Mouse (Mus musculus) kidney, embryonic 14.5 days (tissue): Measurements from ENCODE around the gene Tmem170. TPM values are rescaled to one million over a fixed set of nuclear protein-coding genes. Genes with fewer than 3 reads are reported as not detected.

Experiments used
- ATAC-seq: fragments of 200-750 bp; cut with Nextera tagmentation; 2 replicates; pipeline ENCODE4 v1.8.0; 2017; ENCODE audit warnings: moderate number of reproducible peaks, mild to moderate bottlenecking, moderate TSS enrichment, moderate library complexity; ENCODE audit not compliant: low FRiP score, low TSS enrichment
- H3K27ac ChIP-seq: fragments of 300-500 bp; sonication (generic); 2 replicates; pipeline ENCODE4 v1.5.1; 2014; ENCODE audit warnings: low read depth, mild to moderate bottlenecking, low read length, moderate library complexity, mixed read lengths
- H3K27me3 ChIP-seq: fragments of 300-500 bp; sonication (generic); 2 replicates; pipeline ENCODE4 v1.6.1; 2014; ENCODE audit warnings: mild to moderate bottlenecking, low read length; ENCODE audit not compliant: control insufficient read depth, insufficient read depth
- H3K36me3 ChIP-seq: fragments of 300-500 bp; sonication (generic); 2 replicates; pipeline ENCODE4 v1.6.1; 2014; ENCODE audit warnings: low read length, mixed read lengths; ENCODE audit not compliant: control insufficient read depth, insufficient read depth
- H3K4me1 ChIP-seq: fragments of 300-500 bp; sonication (generic); 2 replicates; pipeline ENCODE4 v1.6.1; 2014; ENCODE audit warnings: low read length, mixed read lengths; ENCODE audit not compliant: control insufficient read depth, insufficient read depth
- H3K4me2 ChIP-seq: fragments of 300-500 bp; sonication (generic); replicated peaks from 2 replicates; pipeline ENCODE4 v1.6.1; 2014; ENCODE audit warnings: low read depth, mild to moderate bottlenecking, low read length
- H3K4me3 ChIP-seq: fragments of 300-500 bp; sonication (generic); 2 replicates; pipeline ENCODE4 v1.5.1; 2014; ENCODE audit warnings: mild to moderate bottlenecking, low read length
- H3K9ac ChIP-seq: fragments of 300-500 bp; sonication (generic); 2 replicates; pipeline ENCODE4 v1.6.1; 2014; ENCODE audit warnings: low read depth, mild to moderate bottlenecking, low read length, moderate library complexity
- H3K9me3 ChIP-seq: fragments of 300-500 bp; sonication (generic); 2 replicates; pipeline ENCODE4 v1.6.1; 2016; ENCODE audit warnings: low read length; ENCODE audit not compliant: control insufficient read depth
- WGBS: fragments of 180-500 bp; shearing (Covaris S2); extraction: QIAGEN DNeasy Blood & Tissue Kit; methylation state at CpG from one replicate; pipeline ENCODE4 v1.1.7; 2014; 5-methylcytosine and 5-hydroxymethylcytosine counted together
- polyA plus RNA-seq: library from polyadenylated mRNA; unstranded; fragments of >200 nt; fragmentation: Nextera tagmentation; extraction: Ambion mirVana; gene quantifications from 2 replicates; pipeline ENCODE4 v1.2.1, GENCODE M21; 2014

The Tmem170 gene
- 10.6 and 11.7 TPM in 2 replicates for polyA plus RNA-seq

DNA sequence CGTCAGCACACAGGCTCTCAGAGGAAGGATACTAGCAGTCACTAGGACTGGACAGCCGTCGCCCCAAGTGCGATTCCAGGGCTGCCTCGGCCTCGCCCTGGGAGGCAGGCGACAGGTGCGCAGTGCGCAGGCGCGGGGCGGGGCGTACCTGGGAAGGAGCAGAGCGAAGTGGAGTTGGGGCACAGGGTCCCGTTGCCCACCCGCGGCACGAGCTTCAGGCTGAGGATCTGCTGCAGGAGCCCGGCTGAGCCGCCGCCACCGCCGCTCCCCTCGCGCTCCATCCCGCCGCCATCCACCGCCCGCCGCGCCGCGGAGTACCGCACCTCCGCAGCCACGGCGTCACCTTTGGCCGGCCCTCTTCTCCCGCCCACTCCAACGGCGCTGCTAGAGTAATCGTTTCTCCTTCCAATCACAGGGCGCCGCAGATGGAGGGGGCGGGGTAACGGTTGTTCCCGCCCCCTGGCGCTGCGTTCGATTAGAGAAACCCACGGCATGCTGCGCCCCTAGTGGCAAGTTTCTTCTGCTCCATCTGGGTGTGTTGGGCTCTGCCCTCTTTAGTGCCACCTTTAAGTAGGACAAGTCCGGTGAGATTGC, at the start of gene Tmem170:
TSS of gene Tmem170 (minus strand) at position 396 of the 594 bp plus-strand sequence.
- Histone ChIP-seq H3K9me3 (no peaks in the 10 kb centered on the region), H3K4me2 (peak within 1 kb of the TSS; percentile 54), H3K4me1 (no peaks in the 10 kb centered on the region), H3K27me3 (no peaks in the 10 kb centered on the region), H3K4me3 (peak within 1 kb of the TSS; percentile 76), H3K27ac (peak within 1 kb of the TSS; percentile 79), H3K36me3 (no peaks in the 10 kb centered on the region), H3K9ac (peak within 1 kb of the TSS; percentile 76)
- ATAC-seq, result peak; percentile 99
- WGBS, result under 1% methylated on average over 53 of the region's 53 CpGs

DNA sequence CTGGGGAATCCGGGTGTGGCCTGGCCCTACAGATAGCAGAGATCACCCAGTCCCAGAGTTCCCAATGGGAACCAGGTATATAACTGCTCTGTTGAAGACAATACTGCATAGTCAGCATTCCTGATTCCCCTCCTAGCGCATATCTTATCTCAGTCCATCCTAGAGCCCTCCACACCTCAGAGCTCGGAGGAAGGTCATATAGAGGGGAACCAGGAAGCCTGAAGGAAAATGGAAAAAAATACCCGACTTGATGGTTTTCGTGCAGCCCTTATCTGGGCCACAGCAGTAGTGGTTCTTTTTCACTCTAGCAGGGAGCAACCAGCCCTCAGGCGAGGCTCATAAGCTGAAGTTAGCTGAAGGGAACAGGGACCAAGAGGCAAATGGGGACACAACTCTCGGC, 48.4 kb upstream of the Tmem170 start:
- Histone ChIP-seq H3K27ac (no peak overlapping the region), H3K4me1 (no peaks in the 10 kb centered on the region), H3K4me2 (no peak overlapping the region), H3K9ac (no peak overlapping the region), H3K9me3 (no peaks in the 10 kb centered on the region), H3K4me3 (no peak overlapping the region), H3K36me3 (no peaks in the 10 kb centered on the region), H3K27me3 (no peaks in the 10 kb centered on the region)
- 76% methylated on average over 7 of the region's 7 CpGs for WGBS
- no peak for ATAC-seq

DNA sequence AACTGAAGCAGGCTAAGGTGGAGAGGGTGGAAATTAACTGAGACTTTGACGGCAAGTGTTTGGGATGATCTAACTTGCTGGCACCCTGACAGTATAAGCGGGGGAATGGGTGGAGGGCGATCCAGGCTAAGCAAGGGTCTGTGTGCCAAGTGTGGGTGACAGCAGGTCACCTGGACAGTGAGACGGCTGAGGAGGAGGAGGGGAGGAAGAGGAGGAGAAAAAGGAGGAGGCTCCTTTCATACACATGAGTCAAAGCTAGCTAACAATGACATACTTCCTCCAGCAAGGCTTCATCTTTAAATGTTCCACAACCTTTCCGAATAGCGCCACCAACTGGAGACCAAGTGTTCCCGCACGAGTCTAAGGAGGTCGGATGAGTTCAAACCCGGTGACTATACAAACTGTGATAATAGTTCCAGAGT, 46.8 kb upstream of the Tmem170 start:
- WGBS, result 31% methylated on average over 10 of the region's 10 CpGs
- Histone ChIP-seq H3K27ac (no peak overlapping the region), H3K9me3 (no peaks in the 10 kb centered on the region), H3K27me3 (no peaks in the 10 kb centered on the region), H3K4me2 (no peak overlapping the region), H3K4me1 (no peaks in the 10 kb centered on the region), H3K4me3 (no peak overlapping the region), H3K9ac (no peak overlapping the region), H3K36me3 (peaks cover under 1% of the 10 kb centered on the region; the same call in 1 of the 2 replicates)
- no peak; the same call in 1 of the 2 replicates for ATAC-seq

DNA sequence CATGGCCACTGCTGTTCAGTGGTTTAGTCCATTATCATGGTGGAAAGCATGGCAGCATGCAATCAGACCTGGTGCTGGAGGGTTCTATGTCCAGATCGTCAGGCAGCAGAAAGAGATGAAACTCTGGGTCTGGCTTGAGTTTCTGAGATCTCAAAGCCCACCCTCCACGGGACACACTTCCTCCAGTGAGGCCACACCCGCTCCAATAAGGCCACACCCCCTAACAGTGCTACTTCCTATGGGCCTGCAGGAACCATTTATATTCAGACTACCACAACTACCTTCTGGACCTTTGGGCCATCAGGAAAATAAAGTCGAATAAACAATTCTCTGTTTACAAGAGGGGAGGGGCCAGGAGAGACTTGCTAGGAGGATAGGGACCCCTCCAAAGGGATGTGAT, 44.4 kb upstream of the Tmem170 start:
- Histone ChIP-seq H3K9me3 (no peaks in the 10 kb centered on the region), H3K4me3 (no peak overlapping the region), H3K4me1 (no peaks in the 10 kb centered on the region), H3K4me2 (no peak overlapping the region), H3K36me3 (peaks cover 4% of the 10 kb centered on the region; the same call in 1 of the 2 replicates), H3K9ac (no peak overlapping the region), H3K27ac (no peak overlapping the region), H3K27me3 (no peaks in the 10 kb centered on the region)
- ATAC-seq, result no peak
- 77% methylated on average over 4 of the region's 4 CpGs for WGBS

DNA sequence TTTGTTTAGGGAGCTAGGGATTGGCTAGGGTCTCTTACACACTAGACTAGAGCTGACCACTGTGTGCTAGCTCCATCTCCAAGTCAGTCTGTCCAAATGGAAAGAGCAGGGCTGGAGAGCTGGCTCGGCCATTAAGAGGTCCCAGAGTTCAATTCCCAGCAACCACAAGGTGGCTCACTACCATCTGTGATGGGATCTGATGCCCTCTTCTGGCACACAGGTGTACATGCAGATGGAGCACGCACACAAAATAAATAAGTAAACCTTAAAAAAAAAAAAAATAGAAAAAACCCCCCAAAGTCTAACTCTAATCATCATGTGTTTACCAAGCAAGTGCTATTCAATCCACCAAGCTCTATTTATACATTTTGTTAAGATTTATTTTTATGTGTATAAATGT, 43.1 kb upstream of the Tmem170 start:
- no peak for ATAC-seq
- Histone ChIP-seq H3K4me1 (no peaks in the 10 kb centered on the region), H3K4me2 (no peak overlapping the region), H3K9me3 (no peaks in the 10 kb centered on the region), H3K27me3 (no peaks in the 10 kb centered on the region), H3K36me3 (peaks cover 4% of the 10 kb centered on the region; the same call in 1 of the 2 replicates), H3K4me3 (no peak overlapping the region), H3K9ac (no peak overlapping the region), H3K27ac (no peak overlapping the region)
- 86% methylated on average over 2 of the region's 2 CpGs for WGBS

DNA sequence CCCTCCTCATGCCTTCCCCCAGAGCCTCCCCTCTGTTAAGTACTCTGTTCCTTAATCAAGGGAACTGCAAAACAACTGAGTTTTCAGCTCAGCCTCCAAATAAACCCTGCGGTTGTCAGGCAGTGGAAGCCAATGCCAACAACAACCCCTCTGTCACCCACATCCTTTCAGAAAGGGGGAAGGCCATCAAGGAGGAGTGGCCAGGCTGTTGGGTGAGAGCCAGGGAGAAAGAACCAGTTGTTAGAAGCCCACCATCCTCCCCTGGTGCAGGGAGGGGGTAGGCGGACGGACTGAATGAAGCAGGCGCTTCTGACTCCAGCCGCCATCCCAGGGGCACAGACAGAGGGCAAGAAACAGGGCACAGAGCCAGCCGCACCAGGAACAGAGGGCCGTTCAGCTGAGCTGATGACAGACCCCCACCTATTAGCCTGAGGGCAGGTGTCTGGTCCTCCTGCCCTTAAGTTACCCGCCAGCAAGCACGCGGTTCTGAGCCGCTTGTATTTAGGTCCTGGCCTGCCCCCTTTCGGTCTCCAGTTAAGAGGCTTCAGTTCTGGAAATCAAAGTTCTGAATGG, 36.4 kb upstream of the Tmem170 start:
- peak; percentile 30; the same call in 1 of the 2 replicates for ATAC-seq
- Histone ChIP-seq H3K27me3 (peaks cover 18% of the 10 kb centered on the region; the same call in 1 of the 2 replicates), H3K4me1 (0 out of 2 replicates have a peak, but pooled peaks cover 3% of the 10 kb centered on the region), H3K4me3 (no peak overlapping the region), H3K4me2 (no peak overlapping the region), H3K9ac (no peak overlapping the region), H3K36me3 (no peaks in the 10 kb centered on the region), H3K27ac (no peak overlapping the region), H3K9me3 (no peaks in the 10 kb centered on the region)
- 55% methylated on average over 12 of the region's 12 CpGs for WGBS

DNA sequence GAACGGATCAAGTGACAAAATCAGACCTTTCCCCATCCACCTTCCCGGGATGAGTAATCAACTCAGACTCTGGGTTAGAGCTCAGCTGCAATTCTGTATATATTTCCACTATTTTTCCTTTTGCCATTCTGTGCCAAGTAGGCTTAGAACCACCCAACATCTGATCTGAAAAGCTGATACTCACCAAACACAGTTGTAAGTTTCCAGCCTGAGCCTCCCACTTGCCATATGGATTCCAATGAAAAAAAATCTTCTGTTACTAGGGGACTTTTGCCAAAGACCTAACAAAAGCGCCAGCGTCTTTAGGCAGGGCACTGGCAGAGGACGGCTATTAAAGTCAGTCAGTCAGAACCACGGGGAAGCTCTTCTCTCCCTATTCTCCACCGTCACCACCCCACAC, 35.0 kb upstream of the Tmem170 start:
- Histone ChIP-seq H3K9ac (no peak overlapping the region), H3K27ac (no peak overlapping the region), H3K4me3 (no peak overlapping the region), H3K36me3 (no peaks in the 10 kb centered on the region), H3K9me3 (no peaks in the 10 kb centered on the region), H3K4me2 (no peak overlapping the region), H3K4me1 (0 out of 2 replicates have a peak, but pooled peaks cover 3% of the 10 kb centered on the region), H3K27me3 (peaks cover 18% of the 10 kb centered on the region; the same call in 1 of the 2 replicates)
- WGBS, result 20% methylated on average over 7 of the region's 7 CpGs
- ATAC-seq, result no peak

DNA sequence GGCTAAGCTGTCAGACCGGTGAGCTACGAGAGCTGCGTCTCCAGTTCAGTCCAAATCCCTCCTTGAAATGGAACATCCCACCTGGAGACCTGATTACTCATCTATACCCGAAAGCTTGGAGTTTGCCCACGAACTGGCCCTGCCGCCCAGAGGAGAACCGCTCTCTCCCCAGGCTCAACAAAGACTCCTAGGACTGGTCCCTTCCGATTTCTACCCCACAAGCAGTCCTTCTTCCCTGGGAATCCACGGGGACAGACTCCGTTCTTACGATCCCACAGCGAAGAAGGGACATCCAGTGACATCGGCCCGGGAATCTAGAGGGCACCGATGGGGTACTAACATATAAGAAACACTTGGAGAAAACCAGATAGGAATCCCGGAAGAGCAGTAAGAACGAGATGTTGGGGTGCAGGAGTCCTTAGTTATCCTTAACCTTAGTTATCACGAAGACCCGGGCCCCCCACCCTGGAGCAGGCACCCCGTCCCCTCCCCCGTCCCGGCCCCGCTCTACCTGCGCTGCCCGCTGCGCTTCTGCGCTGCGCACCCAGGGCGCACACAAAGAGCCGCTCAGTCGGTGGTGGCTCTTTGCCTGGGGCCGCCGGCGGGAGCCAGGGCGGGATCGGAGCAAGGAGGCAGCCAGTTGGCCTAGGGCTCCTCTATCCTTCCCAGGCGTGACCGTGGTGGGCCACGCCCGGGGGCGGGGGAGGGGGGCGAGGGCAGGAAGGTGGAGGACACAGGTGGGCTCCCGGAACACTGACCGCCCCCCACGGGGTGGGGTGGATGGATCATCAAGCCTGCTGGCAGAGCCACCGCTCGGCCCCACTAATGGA, 33.3 kb upstream of the Tmem170 start, which contains the start of gene Chst5:
TSS of gene Chst5 (minus strand) at position 827 of the 830 bp plus-strand sequence.
- Histone ChIP-seq H3K4me2 (peak within 1 kb of the TSS; percentile 77), H3K4me3 (peak within 1 kb of the TSS; percentile 36), H3K4me1 (0 out of 2 replicates have a peak, but pooled peaks cover 3% of the 10 kb centered on the region), H3K27me3 (peaks cover 18% of the 10 kb centered on the region; the same call in 1 of the 2 replicates), H3K36me3 (no peaks in the 10 kb centered on the region), H3K9me3 (no peaks in the 10 kb centered on the region), H3K27ac (no peak within 1 kb of the TSS), H3K9ac (peak within 1 kb of the TSS; percentile 57)
- 4% methylated on average over 44 of the region's 47 CpGs for WGBS
- peak; percentile 56 for ATAC-seq
